Mouse (Mus musculus) thymus, postnatal 4 days (tissue): ENCODE measurements around the gene Wdr20.
A peak's percentile ranks its signal among the peaks of the same experiment; 100 is the strongest.
"Not testable (repeated sequence)": the region's sequence is repeated elsewhere in the genome, so short reads cannot be mapped to it uniquely, and the experiment has no call there.

Source experiments
- DNase-seq: peaks from one replicate; pipeline ENCODE4 v3.0.0; 2021

Wdr20 gene

GRCm38 (mm10) chr12:110714215-110714614, 23.5 kb upstream of the Wdr20 start:
- DNase-seq = no peak

- DNase-seq = no peak
Observed at GRCm38 (mm10) chr12:110716004-110716403, 21.7 kb upstream of the Wdr20 start.

- no peak for DNase-seq
Observed at GRCm38 (mm10) chr12:110725051-110725450, 12.7 kb upstream of the Wdr20 start.

- no peak for DNase-seq
Observed at GRCm38 (mm10) chr12:110725489-110725888, 12.3 kb upstream of the Wdr20 start.

- no peak for DNase-seq
Observed at GRCm38 (mm10) chr12:110726428-110726827, 11.3 kb upstream of the Wdr20 start.

GRCm38 (mm10) chr12:110733254-110733653, 4.5 kb upstream of the Wdr20 start:
- DNase-seq = not testable (repeated sequence)

GRCm38 (mm10) chr12:110736641-110737040, 1.1 kb upstream of the Wdr20 start:
- DNase-seq = peak; percentile 33

- DNase-seq = peak; percentile 66
Observed at GRCm38 (mm10) chr12:110738158-110738921, 596 bp downstream of the Wdr20 start.

- peak; percentile 31 for DNase-seq
Observed at GRCm38 (mm10) chr12:110750770-110751439, 13.2 kb downstream of the Wdr20 start.

- no peak for DNase-seq
Observed at GRCm38 (mm10) chr12:110752703-110753102, 15.0 kb downstream of the Wdr20 start.

GRCm38 (mm10) chr12:110753976-110754375, 16.2 kb downstream of the Wdr20 start:
- DNase-seq = no peak

GRCm38 (mm10) chr12:110757161-110757560, 19.4 kb downstream of the Wdr20 start:
- DNase-seq = no peak

GRCm38 (mm10) chr12:110758932-110759331, 21.2 kb downstream of the Wdr20 start:
- DNase-seq = no peak

- DNase-seq = no peak
Observed at GRCm38 (mm10) chr12:110762321-110762720, 24.6 kb downstream of the Wdr20 start.

GRCm38 (mm10) chr12:110764531-110764930, 26.8 kb downstream of the Wdr20 start:
- DNase-seq = no peak

GRCm38 (mm10) chr12:110768562-110768961, 30.8 kb downstream of the Wdr20 start:
- DNase-seq = no peak

- DNase-seq = no peak
Observed at GRCm38 (mm10) chr12:110769660-110770297, 32.0 kb downstream of the Wdr20 start.

- peak; percentile 43 for DNase-seq
Observed at GRCm38 (mm10) chr12:110770479-110771247, 32.9 kb downstream of the Wdr20 start.

GRCm38 (mm10) chr12:110771961-110772360, 34.2 kb downstream of the Wdr20 start:
- DNase-seq = no peak

- peak; percentile 30 for DNase-seq
Observed at GRCm38 (mm10) chr12:110775628-110776426, 38.1 kb downstream of the Wdr20 start.

GRCm38 (mm10) chr12:110777853-110778252, 40.1 kb downstream of the Wdr20 start:
- peak; percentile 24 for DNase-seq

- no peak for DNase-seq
Observed at GRCm38 (mm10) chr12:110779296-110779695, 41.6 kb downstream of the Wdr20 start.
